Mouse (Mus musculus): ENCODE measurements around the gene Lmx1a. TPM values are rescaled to one million over a fixed set of nuclear protein-coding genes. Genes with fewer than 3 reads are reported as not detected.

The Lmx1a gene
- polyA plus RNA-seq, 1 experiment from 2014 or later = 19.5 TPM

- H3K4me1 ChIP-seq = peaks cover 29% of the 10 kb centered on the region
- no peak overlapping the region for H3K4me3 ChIP-seq
- H3K4me2 ChIP-seq (replicated peaks) = no peak overlapping the region
- no peak for ATAC-seq (ENCODE audit: low FRiP score, low read depth)
- H3K27ac ChIP-seq (replicated peaks) = 0 out of 2 replicates have a peak overlapping the region, but pooled peaks have one; percentile 36
- no peak overlapping the region for H3K9ac ChIP-seq (replicated peaks)
- H3K27me3 ChIP-seq = peaks cover 98% of the 10 kb centered on the region
- 66% methylated on average over 8 of the region's 8 CpGs for WGBS
- no peaks in the 10 kb centered on the region for H3K9me3 ChIP-seq
- H3K36me3 ChIP-seq = no peaks in the 10 kb centered on the region
Measured at GRCm38 (mm10) chr1:167758208-167758607, 69.2 kb downstream of the Lmx1a start.

- H3K36me3 ChIP-seq = no peaks in the 10 kb centered on the region
- no peak overlapping the region for H3K9ac ChIP-seq (replicated peaks)
- no peak overlapping the region for H3K4me3 ChIP-seq
- H3K9me3 ChIP-seq = no peaks in the 10 kb centered on the region
- no peak overlapping the region for H3K27ac ChIP-seq (replicated peaks)
- WGBS = 82% methylated on average over 10 of the region's 10 CpGs
- H3K4me1 ChIP-seq = peaks cover 21% of the 10 kb centered on the region
- peaks cover 98% of the 10 kb centered on the region for H3K27me3 ChIP-seq
- no peak overlapping the region for H3K4me2 ChIP-seq (replicated peaks)
- no peak for ATAC-seq (ENCODE audit: low FRiP score, low read depth)
Measured at GRCm38 (mm10) chr1:167760307-167760706, 71.3 kb downstream of the Lmx1a start.

- H3K4me3 ChIP-seq = no peak overlapping the region
- WGBS = 1% methylated on average over 13 of the region's 13 CpGs
- peaks cover 98% of the 10 kb centered on the region for H3K27me3 ChIP-seq
- 0 out of 2 replicates have a peak overlapping the region, but pooled peaks have one; percentile 20 for H3K27ac ChIP-seq (replicated peaks)
- H3K4me2 ChIP-seq (replicated peaks) = peak overlapping the region; percentile 37
- peaks cover 21% of the 10 kb centered on the region for H3K4me1 ChIP-seq
- peak; percentile 77 for ATAC-seq (ENCODE audit: low FRiP score, low read depth)
- H3K9me3 ChIP-seq = no peaks in the 10 kb centered on the region
- H3K36me3 ChIP-seq = no peaks in the 10 kb centered on the region
- H3K9ac ChIP-seq (replicated peaks) = no peak overlapping the region; the same call in 1 of the 2 replicates
Measured at GRCm38 (mm10) chr1:167761785-167762223, 72.8 kb downstream of the Lmx1a start.

GRCm38 (mm10) chr1:167766619-167767018 lies 77.6 kb downstream of the Lmx1a start:
- no peak overlapping the region for H3K9ac ChIP-seq (replicated peaks)
- 87% methylated on average over 4 of the region's 4 CpGs for WGBS
- no peak for ATAC-seq (ENCODE audit: low FRiP score, low read depth)
- no peak overlapping the region for H3K27ac ChIP-seq (replicated peaks)
- peaks cover 84% of the 10 kb centered on the region for H3K27me3 ChIP-seq
- no peaks in the 10 kb centered on the region for H3K36me3 ChIP-seq
- peaks cover 9% of the 10 kb centered on the region for H3K4me1 ChIP-seq
- no peaks in the 10 kb centered on the region for H3K9me3 ChIP-seq
- no peak overlapping the region for H3K4me3 ChIP-seq
- H3K4me2 ChIP-seq (replicated peaks) = no peak overlapping the region

GRCm38 (mm10) chr1:167770457-167770856 lies 81.4 kb downstream of the Lmx1a start:
- no peak overlapping the region for H3K9ac ChIP-seq (replicated peaks)
- H3K4me3 ChIP-seq = no peak overlapping the region
- no peak for ATAC-seq (ENCODE audit: low FRiP score, low read depth)
- peaks cover 53% of the 10 kb centered on the region for H3K27me3 ChIP-seq
- no peak overlapping the region for H3K27ac ChIP-seq (replicated peaks)
- H3K36me3 ChIP-seq = no peaks in the 10 kb centered on the region
- no peaks in the 10 kb centered on the region for H3K4me1 ChIP-seq
- no peaks in the 10 kb centered on the region for H3K9me3 ChIP-seq
- 85% methylated on average over 7 of the region's 7 CpGs for WGBS
- H3K4me2 ChIP-seq (replicated peaks) = no peak overlapping the region

GRCm38 (mm10) chr1:167779766-167780488 lies 90.9 kb downstream of the Lmx1a start:
- Histone ChIP-seq H3K9me3 (no peaks in the 10 kb centered on the region), H3K27ac (replicated peaks) (no peak overlapping the region), H3K36me3 (no peaks in the 10 kb centered on the region), H3K9ac (replicated peaks) (no peak overlapping the region), H3K4me2 (replicated peaks) (no peak overlapping the region), H3K4me1 (peaks cover 4% of the 10 kb centered on the region; the same call in 1 of the 2 replicates), H3K4me3 (no peak overlapping the region), H3K27me3 (peaks cover 35% of the 10 kb centered on the region)
- ATAC-seq (ENCODE audit: low FRiP score, low read depth) = no peak
- 85% methylated on average over 4 of the region's 5 CpGs for WGBS

GRCm38 (mm10) chr1:167781787-167782484 lies 92.9 kb downstream of the Lmx1a start:
- no peak overlapping the region for H3K4me2 ChIP-seq (replicated peaks)
- H3K9ac ChIP-seq (replicated peaks) = no peak overlapping the region
- H3K4me3 ChIP-seq = no peak overlapping the region
- H3K27me3 ChIP-seq = peaks cover 39% of the 10 kb centered on the region
- WGBS = 40% methylated on average over 10 of the region's 10 CpGs
- no peak overlapping the region for H3K27ac ChIP-seq (replicated peaks)
- no peaks in the 10 kb centered on the region for H3K36me3 ChIP-seq
- H3K9me3 ChIP-seq = no peaks in the 10 kb centered on the region
- 0 out of 2 replicates have a peak, but pooled peaks have one; percentile 38 for ATAC-seq (ENCODE audit: low FRiP score, low read depth)
- peaks cover 4% of the 10 kb centered on the region; the same call in 1 of the 2 replicates for H3K4me1 ChIP-seq

- Histone ChIP-seq H3K4me3 (no peak overlapping the region), H3K9me3 (no peaks in the 10 kb centered on the region), H3K36me3 (no peaks in the 10 kb centered on the region), H3K27me3 (peaks cover 35% of the 10 kb centered on the region), H3K4me2 (replicated peaks) (no peak overlapping the region), H3K4me1 (peaks cover 4% of the 10 kb centered on the region; the same call in 1 of the 2 replicates), H3K27ac (replicated peaks) (no peak overlapping the region), H3K9ac (replicated peaks) (no peak overlapping the region)
- 92% methylated on average over 2 of the region's 2 CpGs for WGBS
- no peak for ATAC-seq (ENCODE audit: low FRiP score, low read depth)
Measured at GRCm38 (mm10) chr1:167784067-167784466, 95.0 kb downstream of the Lmx1a start.

- Histone ChIP-seq H3K4me2 (replicated peaks) (no peak overlapping the region), H3K9me3 (no peaks in the 10 kb centered on the region), H3K27me3 (peaks cover 26% of the 10 kb centered on the region), H3K27ac (replicated peaks) (no peak overlapping the region; the same call in 1 of the 2 replicates), H3K9ac (replicated peaks) (no peak overlapping the region), H3K4me1 (no peaks in the 10 kb centered on the region), H3K4me3 (no peak overlapping the region), H3K36me3 (no peaks in the 10 kb centered on the region)
- WGBS = 76% methylated on average over 12 of the region's 12 CpGs
- ATAC-seq (ENCODE audit: low FRiP score, low read depth) = no peak
Measured at GRCm38 (mm10) chr1:167788684-167789413, 99.8 kb downstream of the Lmx1a start.

- H3K9me3 ChIP-seq = no peaks in the 10 kb centered on the region
- ATAC-seq (ENCODE audit: low FRiP score, low read depth) = no peak
- 69% methylated on average over 8 of the region's 8 CpGs for WGBS
Measured at GRCm38 (mm10) chr1:167789448-167789847, 100.4 kb downstream of the Lmx1a start.

GRCm38 (mm10) chr1:167790688-167791087 lies 101.7 kb downstream of the Lmx1a start:
- Histone ChIP-seq H3K27me3 (peaks cover 25% of the 10 kb centered on the region), H3K4me1 (no peaks in the 10 kb centered on the region), H3K9ac (replicated peaks) (no peak overlapping the region), H3K4me3 (no peak overlapping the region), H3K36me3 (no peaks in the 10 kb centered on the region), H3K4me2 (replicated peaks) (no peak overlapping the region), H3K9me3 (no peaks in the 10 kb centered on the region), H3K27ac (replicated peaks) (no peak overlapping the region)
- 74% methylated on average over 3 of the region's 3 CpGs for WGBS
- no peak for ATAC-seq (ENCODE audit: low FRiP score, low read depth)

More at GRCm38 (mm10) chr1:167789448-167789847, 100.4 kb downstream of the Lmx1a start:
- no peak overlapping the region for H3K27ac ChIP-seq (replicated peaks)
- no peaks in the 10 kb centered on the region for H3K4me1 ChIP-seq
- H3K27me3 ChIP-seq = peaks cover 27% of the 10 kb centered on the region
- no peak overlapping the region for H3K4me2 ChIP-seq (replicated peaks)
- H3K36me3 ChIP-seq = no peaks in the 10 kb centered on the region
- no peak overlapping the region for H3K9ac ChIP-seq (replicated peaks)
- H3K4me3 ChIP-seq = no peak overlapping the region
